Mouse (Mus musculus) hematopoietic stem cell, adult 5-6 weeks (primary cell): ENCODE data around the gene Hnf1a. TPM values are rescaled to one million over a fixed set of nuclear protein-coding genes. Genes with fewer than 3 reads are reported as not detected.

Experiments
- ATAC-seq, 2 experiments: fragments of 125-278 bp in 1 of 2; replicated peaks in 1 of 2; 2 replicates each; pipeline ENCODE4 v1.8.0; 2016 to 2017; ENCODE audit warnings: inconsistent platforms in 2 of 2, mild to moderate bottlenecking in 2 of 2, moderate number of reproducible peaks in 2 of 2, low read depth in 1 of 2, moderate TSS enrichment in 1 of 2; ENCODE audit not compliant: low FRiP score in 2 of 2, poor library complexity in 2 of 2, severe bottlenecking in 2 of 2, insufficient read depth in 1 of 2, low TSS enrichment in 1 of 2
- total RNA-seq: library from RNA; stranded (forward); fragments of 172-1452, 232-1000 nt; gene quantifications from 2 replicates; pipeline ENCODE4 v1.2.3, GENCODE M21; 2017

Gene Hnf1a
- not detected in 2 replicates for total RNA-seq

GRCm38 (mm10) chr5:114970824-114971227 lies at the start of gene Hnf1a:
TSS of gene Hnf1a (minus strand) at chr5:114971094.
- ATAC-seq = no peak

GRCm38 (mm10) chr5:115018813-115019212 lies 47.9 kb upstream of the Hnf1a start:
- no peak for ATAC-seq

GRCm38 (mm10) chr5:115018270-115018669 lies 47.4 kb upstream of the Hnf1a start:
- ATAC-seq = 0 out of 4 replicates have a peak, but pooled peaks have one; percentile 27 to 32

- no peak for ATAC-seq
Observed at GRCm38 (mm10) chr5:115015121-115015520, 44.2 kb upstream of the Hnf1a start.

GRCm38 (mm10) chr5:115014570-115014969 lies 43.7 kb upstream of the Hnf1a start:
- ATAC-seq = no peak

GRCm38 (mm10) chr5:115013436-115013835 lies 42.5 kb upstream of the Hnf1a start:
- ATAC-seq = no peak

GRCm38 (mm10) chr5:115011519-115012261 lies 40.8 kb upstream of the Hnf1a start:
- peak; percentile 24 to 37; a peak in 3 of 4 replicates for ATAC-seq

GRCm38 (mm10) chr5:115011217-115011518 lies 40.3 kb upstream of the Hnf1a start:
- ATAC-seq = no peak

- ATAC-seq = peak; percentile 50 to 63; a peak in 3 of 4 replicates
Observed at GRCm38 (mm10) chr5:115010577-115011216, 39.8 kb upstream of the Hnf1a start, which contains the start of gene Sppl3. TSS of gene Sppl3 (plus strand) at chr5:115011137.

GRCm38 (mm10) chr5:115009961-115010360 lies 39.1 kb upstream of the Hnf1a start:
- ATAC-seq = no peak

- ATAC-seq = no peak
Observed at GRCm38 (mm10) chr5:115009143-115009542, 38.2 kb upstream of the Hnf1a start.

- ATAC-seq = no peak
Observed at GRCm38 (mm10) chr5:115008307-115008706, 37.4 kb upstream of the Hnf1a start.

GRCm38 (mm10) chr5:115007768-115008167 lies 36.9 kb upstream of the Hnf1a start:
- ATAC-seq = no peak

GRCm38 (mm10) chr5:115003224-115003873 lies 32.5 kb upstream of the Hnf1a start:
- ATAC-seq = peak in 1 of 2 experiments; percentile 20; a peak in 1 of 4 replicates

GRCm38 (mm10) chr5:115002781-115003180 lies 31.9 kb upstream of the Hnf1a start:
- ATAC-seq = no peak

GRCm38 (mm10) chr5:115001464-115001863 lies 30.6 kb upstream of the Hnf1a start:
- no peak for ATAC-seq

GRCm38 (mm10) chr5:115000503-115000902 lies 29.6 kb upstream of the Hnf1a start:
- ATAC-seq = no peak

- ATAC-seq = no peak
Observed at GRCm38 (mm10) chr5:114997327-114997726, 26.4 kb upstream of the Hnf1a start.
